Mouse (Mus musculus): ENCODE results near the gene Nudt17.
A peak's percentile ranks its signal among the peaks of the same experiment; 100 is the strongest.
"Not testable (repeated sequence)": the region's sequence is repeated elsewhere in the genome, so short reads cannot be mapped to it uniquely, and the experiment has no call there.

Nudt17 gene

DNA sequence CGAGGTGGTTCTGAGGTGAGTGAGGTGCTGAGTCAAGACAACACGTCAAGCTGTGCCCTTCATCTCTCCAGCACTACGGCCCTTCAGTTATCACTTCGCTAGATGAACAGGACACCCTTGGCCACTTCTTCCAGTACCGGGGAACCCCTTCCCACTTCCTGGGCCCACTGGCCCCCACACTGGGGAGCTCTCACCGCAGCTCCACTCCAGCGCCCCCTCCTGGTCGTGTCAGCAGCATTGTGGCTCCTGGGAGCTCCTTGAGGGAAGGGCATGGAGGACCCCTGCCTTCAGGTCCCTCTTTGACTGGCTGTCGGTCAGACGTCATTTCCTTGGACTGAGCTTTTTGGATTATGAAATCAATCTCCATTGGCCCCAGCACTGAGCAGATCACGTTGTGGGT lies 3.6 kb downstream of the Nudt17 start:
- peak in 1 of 2 experiments; percentile 21 for DNase-seq (ENCODE audit: low read depth in 2 of 2, low spot score in 2 of 2)

- no peak for DNase-seq (ENCODE audit: low read depth in 2 of 2, low spot score in 2 of 2)
These were observed 7.4 kb downstream of the Nudt17 start for GRCm38 (mm10) chr3:96701003-96701402.

DNA sequence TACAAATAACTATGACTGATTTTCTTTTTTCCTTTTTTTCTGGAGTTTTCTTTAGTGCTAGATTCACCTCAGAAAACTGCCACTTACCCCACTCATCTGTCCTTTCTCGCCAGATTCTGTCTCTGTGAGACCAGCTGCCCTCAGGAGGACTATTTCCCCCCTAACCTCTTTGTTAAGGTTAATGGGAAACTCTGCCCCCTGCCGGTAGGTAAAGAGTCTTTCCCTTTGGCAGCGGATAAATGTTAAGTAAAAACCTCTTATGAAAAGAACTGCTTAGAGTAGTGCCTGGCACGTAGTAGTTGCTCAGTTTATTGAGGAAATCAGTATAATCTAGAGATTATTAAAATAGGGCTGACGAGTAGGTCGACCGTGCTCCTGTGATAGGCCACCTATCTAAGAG lies 8.0 kb downstream of the Nudt17 start:
- peak in 1 of 2 experiments; percentile 25 for DNase-seq (ENCODE audit: low read depth in 2 of 2, low spot score in 2 of 2)

- no peak for DNase-seq (ENCODE audit: low read depth in 2 of 2, low spot score in 2 of 2)
These were observed 9.2 kb downstream of the Nudt17 start for GRCm38 (mm10) chr3:96698993-96699690.

DNA sequence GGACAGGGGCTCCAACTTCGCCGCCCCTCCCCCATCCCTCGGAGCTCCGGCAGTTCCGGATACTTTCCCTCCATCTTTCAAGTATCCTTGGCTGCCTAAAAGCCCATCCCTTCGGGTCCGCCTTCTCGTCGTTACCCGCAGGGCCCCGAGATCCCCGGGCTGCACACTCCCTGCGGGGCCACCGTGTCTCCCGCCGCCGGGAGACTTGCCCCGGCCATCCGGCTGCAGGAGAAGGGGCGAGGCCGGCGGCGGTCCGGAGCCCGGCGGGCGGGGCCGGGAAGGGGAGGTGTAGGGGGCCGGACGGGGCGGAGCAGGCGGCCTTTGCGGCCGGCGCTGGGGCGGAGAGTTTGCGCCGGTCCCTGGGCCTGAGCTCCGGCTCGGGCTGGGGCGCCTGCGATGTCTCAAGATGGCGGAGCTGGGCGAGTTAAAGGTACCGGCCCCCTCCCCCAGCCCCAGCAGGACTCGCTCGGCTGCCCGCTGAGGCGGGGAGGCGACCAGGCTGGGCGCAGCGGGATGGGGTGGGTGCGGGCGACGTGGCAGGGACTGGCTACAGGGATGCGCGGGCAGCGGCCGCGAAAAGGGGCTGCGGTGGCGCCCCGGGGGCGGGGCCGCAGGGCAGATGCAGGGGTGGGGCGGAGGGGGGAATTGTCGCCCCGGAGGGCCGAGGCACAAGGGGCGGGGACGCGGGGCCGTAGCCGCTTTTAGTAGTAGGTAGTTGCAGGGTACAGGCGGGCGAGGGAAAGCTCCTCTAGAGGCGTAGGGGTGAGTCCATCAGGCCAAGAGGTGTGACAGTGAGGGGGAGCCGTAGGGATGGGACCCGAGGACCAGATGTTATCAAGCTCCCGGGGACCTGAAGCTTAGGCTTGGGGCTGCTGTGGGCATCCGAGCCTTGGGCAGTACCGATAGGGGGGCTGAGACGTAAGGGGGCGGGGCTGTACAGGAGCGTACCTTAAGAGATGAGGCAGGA lies 11.3 kb downstream of the Nudt17 start:
- peak; percentile 41 to 56 for DNase-seq (ENCODE audit: low read depth in 2 of 2, low spot score in 2 of 2)

DNA sequence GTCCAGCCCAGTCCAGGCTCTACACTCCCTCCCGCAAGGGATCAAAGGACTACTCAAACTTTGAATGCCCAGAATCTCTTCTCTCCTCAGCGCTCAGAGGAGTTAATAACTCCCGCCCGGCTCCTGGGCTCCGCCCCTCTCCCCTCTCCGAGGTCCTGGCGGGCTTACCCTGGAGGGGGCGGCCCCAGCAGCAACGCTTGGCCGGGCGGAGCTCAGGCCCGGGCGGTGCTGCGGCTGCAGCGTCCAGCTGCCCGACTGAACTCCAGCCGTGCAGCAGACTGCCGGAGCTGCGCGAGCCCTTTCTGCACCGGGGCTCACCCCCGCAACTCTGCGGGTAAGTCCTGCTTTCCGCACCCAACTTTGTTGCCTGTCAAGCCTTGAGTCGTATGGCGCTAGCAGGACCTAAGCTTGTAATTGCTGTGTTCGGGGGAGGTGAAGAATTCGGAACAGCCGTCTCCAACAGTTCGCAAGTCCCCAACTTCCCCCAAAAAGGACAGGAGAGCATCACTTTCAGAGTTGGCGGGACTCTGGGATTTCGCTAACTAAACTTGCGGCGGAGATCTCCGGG lies 12.1 kb downstream of the Nudt17 start, which contains the start of gene Pias3:
Pias3 (plus strand) TSS at position 187 of the 568 bp plus-strand sequence.
- DNase-seq (ENCODE audit: low read depth in 2 of 2, low spot score in 2 of 2): peak in 1 of 2 experiments; percentile 54

GRCm38 (mm10) chr3:96693579-96693978 lies 14.8 kb downstream of the Nudt17 start:
- no peak for DNase-seq (ENCODE audit: low read depth in 2 of 2, low spot score in 2 of 2)

DNA sequence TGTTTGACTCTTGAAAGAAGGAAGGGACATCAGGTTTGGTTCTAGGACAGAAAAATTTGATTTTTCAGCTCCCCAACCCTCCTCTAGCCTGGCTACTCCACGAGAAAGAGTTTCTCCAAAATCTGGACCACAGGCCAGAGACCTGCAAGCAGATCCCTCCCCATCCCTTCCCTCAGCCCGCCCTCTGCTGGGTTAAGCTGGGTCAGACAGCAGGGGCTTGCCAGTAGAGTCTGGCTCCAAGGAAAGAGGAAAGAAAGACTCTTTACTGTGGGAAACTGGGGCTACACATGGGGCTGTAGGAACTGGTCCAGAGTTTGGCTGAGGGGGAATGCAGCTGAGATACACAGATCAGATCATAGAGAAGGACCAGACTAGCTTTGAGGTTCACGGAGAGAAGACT lies 15.9 kb downstream of the Nudt17 start:
- no peak for DNase-seq (ENCODE audit: low read depth in 2 of 2, low spot score in 2 of 2)

- DNase-seq (ENCODE audit: low read depth in 2 of 2, low spot score in 2 of 2): no peak
These were observed 18.1 kb downstream of the Nudt17 start for GRCm38 (mm10) chr3:96690298-96690697.

DNA sequence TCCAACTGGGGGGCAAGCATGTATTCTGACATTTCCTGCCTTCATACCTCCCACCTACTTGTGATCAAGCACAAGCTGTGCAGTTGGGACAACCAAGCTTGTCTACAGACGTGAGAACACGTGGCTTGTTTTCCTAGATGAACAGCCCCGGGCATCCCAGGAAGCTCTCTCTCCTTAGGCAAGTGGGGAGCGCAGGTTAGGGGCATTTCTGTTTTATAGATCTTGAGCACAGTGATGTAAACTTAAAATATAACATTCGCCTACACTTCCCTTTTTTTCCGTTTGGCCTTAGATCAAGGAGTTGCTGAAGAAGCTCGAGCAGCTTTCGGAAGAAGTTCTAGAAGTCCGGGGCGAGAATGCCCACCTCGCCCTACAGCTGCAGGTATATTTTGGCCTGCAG lies 19.5 kb downstream of the Nudt17 start:
- DNase-seq (ENCODE audit: low read depth in 2 of 2, low spot score in 2 of 2): no peak

GRCm38 (mm10) chr3:96686057-96686456 lies 22.3 kb downstream of the Nudt17 start:
- not testable (repeated sequence) for DNase-seq (ENCODE audit: low read depth in 2 of 2, low spot score in 2 of 2)

DNA sequence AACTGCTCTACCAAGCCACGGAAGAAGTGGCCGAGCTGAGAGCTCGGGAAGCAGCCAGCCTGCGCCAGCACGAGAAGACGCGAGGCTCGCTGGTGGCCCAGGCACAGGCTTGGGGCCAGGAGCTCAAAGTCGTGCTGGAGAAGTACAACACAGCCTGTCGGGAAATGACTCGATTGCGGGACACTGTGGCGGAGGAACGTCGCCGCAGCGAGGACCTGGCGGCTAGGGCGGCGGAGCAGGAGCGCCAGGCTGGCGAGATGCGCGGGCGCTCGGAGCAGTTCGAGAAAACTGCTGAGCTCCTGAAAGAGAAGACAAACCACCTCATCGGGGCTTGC lies 23.6 kb downstream of the Nudt17 start:
- no peak for DNase-seq (ENCODE audit: low read depth in 2 of 2, low spot score in 2 of 2)

DNA sequence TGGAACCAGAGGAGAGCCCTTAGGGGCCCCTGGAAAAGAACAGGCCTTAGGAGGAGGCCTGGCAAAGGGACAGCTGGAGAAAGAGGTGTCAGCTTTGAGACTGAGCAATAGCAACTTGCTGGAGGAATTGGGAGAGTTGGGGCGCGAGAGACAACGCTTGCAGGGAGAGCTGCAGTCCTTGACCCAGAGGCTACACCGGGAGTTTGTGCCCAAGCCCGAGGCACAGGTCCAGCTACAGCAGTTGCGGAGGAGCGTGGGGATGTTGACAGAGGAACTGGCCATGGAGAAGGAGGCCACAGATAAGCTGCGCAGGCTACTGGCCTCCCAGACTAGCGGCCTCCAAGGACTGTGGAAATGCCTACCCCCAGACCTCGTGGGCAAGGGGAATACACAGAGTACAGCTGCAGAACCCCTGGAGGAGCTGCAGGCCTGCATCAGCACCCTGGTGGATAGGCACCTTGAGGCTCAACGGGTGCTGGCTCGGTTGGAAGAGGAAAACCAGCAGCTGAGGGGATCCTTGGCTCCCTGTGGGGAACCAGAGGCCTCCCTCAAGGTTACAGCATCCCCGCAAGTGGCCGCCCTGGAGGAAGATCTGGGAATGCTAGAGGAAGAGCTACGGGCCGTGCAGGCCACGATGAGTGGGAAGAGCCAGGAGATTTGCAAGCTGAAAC lies 24.1 kb downstream of the Nudt17 start:
- DNase-seq (ENCODE audit: low read depth in 2 of 2, low spot score in 2 of 2): no peak

DNA sequence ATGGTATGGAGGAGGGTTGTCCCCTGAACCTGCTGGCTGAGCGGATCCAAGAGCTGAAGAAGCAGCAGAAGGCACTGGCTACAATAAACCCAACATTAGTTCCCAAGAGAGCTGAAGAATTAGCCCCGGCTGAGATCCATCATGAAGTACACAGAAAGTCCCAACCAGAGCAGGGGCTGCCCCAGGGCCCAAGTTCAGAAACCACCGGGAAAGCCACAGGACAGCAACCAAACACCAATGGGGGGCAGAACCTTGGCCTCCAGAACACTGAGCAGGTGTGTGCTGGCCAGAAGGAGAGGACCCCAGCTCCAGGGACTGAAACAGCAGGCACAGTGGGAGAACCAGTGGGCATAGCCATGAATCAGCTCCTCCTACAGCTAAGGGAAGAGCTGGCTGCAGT lies 24.9 kb downstream of the Nudt17 start:
- DNase-seq (ENCODE audit: low read depth in 2 of 2, low spot score in 2 of 2): no peak

- no peak for DNase-seq (ENCODE audit: low read depth in 2 of 2, low spot score in 2 of 2)
These were observed 27.9 kb downstream of the Nudt17 start for GRCm38 (mm10) chr3:96680269-96680956.

GRCm38 (mm10) chr3:96679159-96679674 lies 29.1 kb downstream of the Nudt17 start:
- no peak for DNase-seq (ENCODE audit: low read depth in 2 of 2, low spot score in 2 of 2)

DNA sequence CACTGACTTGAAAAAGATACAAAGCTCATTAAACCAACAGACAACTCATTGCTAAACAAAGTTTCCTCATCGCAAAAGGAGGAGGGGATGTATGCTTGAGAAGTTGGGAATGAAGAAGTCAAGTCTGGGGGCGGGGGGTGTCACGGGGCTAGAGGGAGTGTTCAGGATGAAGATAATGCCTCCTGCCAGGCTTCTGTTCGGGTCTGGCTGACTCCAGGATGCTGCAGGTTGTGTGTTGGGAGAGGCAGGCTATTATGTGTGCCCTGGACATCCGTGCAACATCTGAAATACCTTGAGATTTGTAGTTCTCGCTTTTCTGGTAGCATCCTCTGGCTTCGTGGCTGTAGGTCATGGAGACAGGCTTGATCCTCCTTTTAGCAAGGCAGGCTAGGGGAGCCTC lies 29.9 kb downstream of the Nudt17 start:
- no peak for DNase-seq (ENCODE audit: low read depth in 2 of 2, low spot score in 2 of 2)

GRCm38 (mm10) chr3:96675690-96676089 lies 32.7 kb downstream of the Nudt17 start:
- no peak for DNase-seq (ENCODE audit: low read depth in 2 of 2, low spot score in 2 of 2)

GRCm38 (mm10) chr3:96675171-96675570 lies 33.2 kb downstream of the Nudt17 start:
- DNase-seq (ENCODE audit: low read depth in 2 of 2, low spot score in 2 of 2): no peak

GRCm38 (mm10) chr3:96674442-96674841 lies 33.9 kb downstream of the Nudt17 start:
- DNase-seq (ENCODE audit: low read depth in 2 of 2, low spot score in 2 of 2): no peak

DNA sequence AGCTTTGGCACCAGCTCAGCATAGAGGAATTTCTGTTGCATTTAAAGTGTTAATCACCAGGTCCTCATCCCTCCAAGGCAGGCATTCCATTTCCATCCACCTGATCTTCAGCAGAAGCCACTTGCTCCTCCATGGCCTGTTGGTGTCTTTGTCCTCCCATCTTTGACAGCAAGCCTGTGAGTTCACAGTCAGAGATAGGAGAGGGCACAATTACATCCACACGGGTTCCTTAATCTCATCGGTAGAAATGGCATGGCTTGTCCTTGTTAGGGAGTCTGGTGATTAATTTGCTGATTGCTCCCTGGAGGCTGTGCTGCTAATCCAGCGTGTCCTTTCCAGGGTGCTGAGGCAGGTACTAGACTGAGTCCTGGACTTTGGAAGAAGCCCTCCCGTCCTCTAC lies 34.8 kb downstream of the Nudt17 start:
- DNase-seq (ENCODE audit: low read depth in 2 of 2, low spot score in 2 of 2): no peak

Measured in CD8-positive naive resting alpha-beta T cell, adult 2 months (primary cell).